Mouse (Mus musculus) brain, embryonic 14.5 days (tissue): ENCODE data around the gene 4930550C14Rik. TPM values are rescaled to one million over a fixed set of nuclear protein-coding genes. Genes with fewer than 3 reads are reported as not detected.
A peak's percentile ranks its signal among the peaks of the same experiment; 100 is the strongest.

Experiments used
- DNase-seq: peaks from one replicate; pipeline ENCODE4 v3.0.0-alpha.2; 2011; ENCODE audit warnings: low read depth
- CTCF ChIP-seq: fragments of 200-500 bp; IDR thresholded peaks from 2 replicates; pipeline ENCODE4 v1.5.1; 2012; ENCODE audit warnings: inconsistent platforms, mild to moderate bottlenecking, moderate library complexity, borderline replicate concordance; ENCODE audit not compliant: insufficient read depth, insufficient read length; ENCODE audit errors: extremely low read depth
- POLR2A ChIP-seq: fragments of 200-500 bp; IDR thresholded peaks from 2 replicates; pipeline ENCODE4 v1.6.1; 2012; ENCODE audit warnings: mild to moderate bottlenecking, inconsistent platforms, borderline replicate concordance; ENCODE audit not compliant: poor library complexity, insufficient read depth, insufficient read length, severe bottlenecking; ENCODE audit errors: extremely low read depth
- polyA plus RNA-seq: library from polyadenylated mRNA; depleted of rRNA; stranded (reverse); fragments of >200 nt; gene quantifications from 2 replicates; pipeline ENCODE4 v1.2.3, GENCODE M21; 2012

Gene 4930550C14Rik
- polyA plus RNA-seq, 1 experiment: 0.25 TPM

- peak; percentile 97 for DNase-seq
- no peak for TF ChIP-seq POLR2A
- no peak for TF ChIP-seq CTCF
These were observed 2.9 kb downstream of the 4930550C14Rik start for GRCm38 (mm10) chr9:53404753-53405722.

- TF ChIP-seq CTCF (no peak), POLR2A (no peak)
- no peak for DNase-seq
These were observed 6.4 kb downstream of the 4930550C14Rik start for GRCm38 (mm10) chr9:53408548-53408947.

- DNase-seq: peak; percentile 2
- TF ChIP-seq CTCF (no peak), POLR2A (no peak)
These were observed 6.8 kb downstream of the 4930550C14Rik start for GRCm38 (mm10) chr9:53408953-53409361.

DNA sequence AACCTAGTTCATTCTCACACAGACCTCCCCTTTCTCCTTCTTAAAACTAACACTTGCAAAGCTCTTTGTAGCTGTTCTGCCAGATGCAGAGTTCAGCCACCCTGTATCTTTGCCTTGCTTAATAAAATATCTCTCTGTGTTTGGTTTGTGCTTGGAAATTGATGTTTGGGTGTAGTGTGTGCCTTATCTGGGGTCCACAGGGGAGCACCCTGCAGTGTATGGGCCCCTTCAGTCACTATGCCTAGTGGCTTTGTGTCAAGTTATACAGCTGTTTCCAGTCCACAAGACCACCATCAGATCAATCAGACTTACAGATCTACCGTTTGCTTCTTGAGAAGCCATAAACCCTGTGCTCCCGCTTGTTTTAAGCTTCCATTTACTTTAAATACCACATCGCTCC, 7.3 kb downstream of the 4930550C14Rik start:
- TF ChIP-seq CTCF (no peak), POLR2A (no peak)
- no peak for DNase-seq

DNA sequence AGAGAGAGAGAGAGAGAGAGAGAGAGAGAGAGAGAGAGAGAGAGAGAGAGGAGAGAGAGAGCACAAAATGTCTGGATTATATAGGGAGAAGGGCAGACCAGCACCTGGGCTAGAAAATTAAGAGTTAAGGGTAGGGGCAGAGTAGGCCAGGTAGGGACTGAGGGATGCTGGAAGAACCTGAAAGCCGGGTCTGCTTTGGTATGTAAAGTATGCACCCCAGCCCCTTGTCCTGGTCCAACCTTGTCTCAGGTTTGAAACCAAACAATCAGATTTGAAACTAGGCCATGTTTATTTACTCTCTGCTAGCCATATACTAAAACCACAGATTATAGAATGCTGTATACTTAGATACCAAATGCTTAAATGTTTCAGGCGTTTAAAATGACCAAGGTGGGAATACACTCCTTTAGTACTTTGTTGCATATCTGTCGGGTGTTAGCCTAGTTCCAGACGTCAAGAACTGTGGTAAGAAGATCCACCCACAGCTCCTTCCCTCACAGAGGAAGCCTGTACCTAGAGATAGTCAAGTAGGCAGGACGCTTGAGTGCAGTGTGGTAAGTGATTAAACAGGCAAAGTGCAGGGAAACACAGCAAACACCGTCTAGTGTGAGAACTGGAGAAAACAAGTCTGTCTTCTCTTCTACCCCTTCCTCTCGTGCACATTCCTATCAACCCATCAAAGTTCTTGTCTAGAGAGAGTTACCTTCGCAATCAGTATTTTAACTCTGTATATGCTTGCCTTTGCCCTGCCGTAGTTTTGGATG, 20.2 kb downstream of the 4930550C14Rik start:
- no peak for TF ChIP-seq CTCF
- no peak for DNase-seq

- TF ChIP-seq CTCF (no peak), POLR2A (no peak)
- DNase-seq: no peak
These were observed 24.6 kb downstream of the 4930550C14Rik start for GRCm38 (mm10) chr9:53426726-53427125.

DNA sequence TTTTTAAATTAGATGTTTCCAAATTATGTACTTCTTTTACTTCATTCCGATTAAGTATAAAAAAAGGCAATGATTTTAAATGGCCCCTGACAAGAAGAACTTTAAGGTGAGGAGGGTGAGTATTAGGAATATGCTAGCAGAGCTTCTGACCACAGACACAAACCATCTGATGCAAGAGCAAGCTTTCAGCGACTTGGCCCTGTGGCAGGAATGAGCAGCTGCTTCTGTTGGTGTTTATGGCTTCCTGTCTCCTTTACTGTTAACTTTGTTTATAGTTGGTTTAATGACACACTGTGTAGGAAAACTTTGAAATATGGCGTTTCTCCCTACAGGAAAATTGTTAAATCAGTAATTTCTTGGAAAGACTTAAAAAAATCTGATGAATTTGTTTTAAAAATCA, 25.5 kb downstream of the 4930550C14Rik start:
- TF ChIP-seq CTCF (no peak), POLR2A (no peak)

GRCm38 (mm10) chr9:53435830-53436570, 33.9 kb downstream of the 4930550C14Rik start:
- no peak for TF ChIP-seq POLR2A
- TF ChIP-seq CTCF: no peak
- DNase-seq: no peak

More for the DNA sequence above, 25.5 kb downstream of the 4930550C14Rik start:
- no peak for DNase-seq

DNA sequence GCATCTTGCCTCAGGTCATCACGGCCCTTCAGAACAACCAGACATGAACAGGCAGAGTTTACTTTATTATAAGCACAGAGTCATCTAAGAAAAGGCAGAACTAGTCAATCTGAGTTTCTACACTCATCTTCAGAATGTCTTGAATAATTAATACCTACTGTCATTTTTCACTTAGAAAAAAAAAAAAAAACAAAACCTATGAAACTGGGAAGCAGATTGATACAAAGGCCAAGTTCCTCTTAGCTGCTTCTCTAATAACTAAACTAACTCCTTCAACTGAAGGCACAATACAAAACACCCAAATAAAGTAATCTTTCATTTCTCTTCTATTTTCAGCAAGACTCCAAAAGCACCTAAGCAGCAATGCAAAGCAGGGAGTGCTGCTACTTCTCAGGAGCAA, 48.5 kb downstream of the 4930550C14Rik start:
- TF ChIP-seq POLR2A (no peak), CTCF (no peak)
- DNase-seq: no peak

DNA sequence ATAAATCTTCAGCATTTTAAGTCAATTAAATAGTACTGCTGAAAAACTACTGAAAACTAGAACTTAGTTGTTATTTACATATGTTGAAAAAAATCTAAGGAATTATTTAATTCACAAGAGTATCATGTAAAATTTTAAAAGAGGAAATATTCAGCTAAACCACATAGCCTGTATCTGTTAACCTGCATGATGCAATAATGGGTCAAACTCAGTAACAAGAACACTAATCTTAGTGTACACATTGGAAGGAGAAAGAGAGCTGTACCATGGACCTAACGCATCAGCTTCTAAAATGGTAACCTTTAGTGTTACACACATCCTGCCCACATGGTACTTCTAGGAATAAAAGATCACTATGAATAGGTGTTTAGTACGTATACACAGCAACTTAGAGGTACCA, 49.9 kb downstream of the 4930550C14Rik start:
- TF ChIP-seq CTCF (no peak), POLR2A (no peak)
- no peak for DNase-seq
